Mouse (Mus musculus) stomach, postnatal 0 days (tissue): ENCODE data around the gene Elf1. TPM values are rescaled to one million over a fixed set of nuclear protein-coding genes. Genes with fewer than 3 reads are reported as not detected.
"Not testable (repeated sequence)": the region's sequence is repeated elsewhere in the genome, so short reads cannot be mapped to it uniquely, and the experiment has no call there.

Experiments
- ATAC-seq: fragments of 200-750 bp; cut with Nextera tagmentation; 2 replicates; pipeline ENCODE4 v1.8.0; 2017; ENCODE audit not compliant: low FRiP score, low TSS enrichment
- DNase-seq: peaks from one replicate; pipeline ENCODE4 v3.0.0-alpha.2; 2016; ENCODE audit warnings: low spot score
- H3K27ac ChIP-seq: fragments of 300-500 bp; sonication (generic); replicated peaks from 2 replicates; pipeline ENCODE4 v1.5.1; 2014; ENCODE audit warnings: mild to moderate bottlenecking, control low read depth
- H3K27me3 ChIP-seq: fragments of 300-500 bp; sonication (generic); 2 replicates; pipeline ENCODE4 v1.6.1; 2014; ENCODE audit warnings: low read length; ENCODE audit not compliant: control insufficient read depth, insufficient read depth
- H3K36me3 ChIP-seq: fragments of 300-500 bp; sonication (generic); 2 replicates; pipeline ENCODE4 v1.6.1; 2014; ENCODE audit warnings: low read length, mixed read lengths; ENCODE audit not compliant: control insufficient read depth, insufficient read depth
- H3K4me1 ChIP-seq: fragments of 300-500 bp; sonication (generic); replicated peaks from 2 replicates; pipeline ENCODE4 v1.6.1; 2014; ENCODE audit warnings: antibody characterized with exemption; ENCODE audit not compliant: control insufficient read depth, insufficient read depth
- H3K4me2 ChIP-seq: fragments of 300-500 bp; sonication (generic); replicated peaks from 2 replicates; pipeline ENCODE4 v1.6.1; 2014; ENCODE audit warnings: low read depth, mild to moderate bottlenecking, control low read depth, moderate library complexity
- H3K4me3 ChIP-seq: fragments of 300-500 bp; sonication (generic); 2 replicates; pipeline ENCODE4 v1.5.1; 2014; ENCODE audit warnings: low read depth, low read length, control low read depth
- H3K9ac ChIP-seq: fragments of 300-500 bp; sonication (generic); 2 replicates; pipeline ENCODE4 v1.6.1; 2014; ENCODE audit warnings: mild to moderate bottlenecking, low read length, control low read depth, mixed read lengths
- H3K9me3 ChIP-seq: fragments of 300-500 bp; sonication (generic); 2 replicates; pipeline ENCODE4 v1.6.1; 2016; ENCODE audit warnings: low read length; ENCODE audit not compliant: control insufficient read depth
- CTCF ChIP-seq: IDR thresholded peaks from 2 replicates; pipeline ENCODE4 v1.5.1; 2016; ENCODE audit warnings: antibody characterized with exemption, low read depth, mild to moderate bottlenecking, moderate library complexity
- EP300 ChIP-seq: optimal IDR thresholded peaks from 2 replicates; pipeline ENCODE3; 2016; ENCODE audit warnings: antibody characterized with exemption
- WGBS: fragments of 180-500 bp; shearing (Covaris S2); extraction: QIAGEN DNeasy Blood & Tissue Kit; methylation state at CpG from one replicate; pipeline ENCODE4 v1.1.7; 2014; 5-methylcytosine and 5-hydroxymethylcytosine counted together
- polyA plus RNA-seq: library from polyadenylated mRNA; unstranded; fragments of >200 nt; fragmentation: Nextera tagmentation; extraction: Ambion mirVana; gene quantifications from 2 replicates; pipeline ENCODE4 v1.2.1, GENCODE M21; 2015

Gene Elf1
- polyA plus RNA-seq, 1 experiment from 2014 or later, result 19.3 TPM

- 0 out of 2 replicates have a peak, but pooled peaks cover 2% of the 10 kb centered on the region for H3K4me1 ChIP-seq
Observed at GRCm38 (mm10) chr14:79522387-79522786, 41.4 kb downstream of the Elf1 start.

GRCm38 (mm10) chr14:79526106-79526505, 45.1 kb downstream of the Elf1 start:
- not testable (repeated sequence) for H3K9me3 ChIP-seq, H3K4me3 ChIP-seq, H3K27me3 ChIP-seq, H3K4me2 ChIP-seq, DNase-seq, H3K4me1 ChIP-seq, H3K9ac ChIP-seq, ATAC-seq, H3K36me3 ChIP-seq
- H3K27ac ChIP-seq, result 0 out of 2 replicates have a peak overlapping the region, but pooled peaks have one; percentile 24
- 84% methylated on average over 12 of the region's 12 CpGs for WGBS

More at GRCm38 (mm10) chr14:79522387-79522786, 41.4 kb downstream of the Elf1 start:
- Histone ChIP-seq H3K27ac (no peak overlapping the region), H3K4me3 (no peak overlapping the region), H3K27me3 (no peaks in the 10 kb centered on the region), H3K9ac (no peak overlapping the region), H3K4me2 (no peak overlapping the region), H3K36me3 (no peaks in the 10 kb centered on the region), H3K9me3 (no peaks in the 10 kb centered on the region)
- TF ChIP-seq CTCF, result no peak
- TF ChIP-seq EP300, result no peak
- 75% methylated on average over 9 of the region's 9 CpGs for WGBS
- 0 out of 2 replicates have a peak, but pooled peaks have one; percentile 41 for ATAC-seq
- no peak for DNase-seq

- Histone ChIP-seq H3K4me1 (0 out of 2 replicates have a peak, but pooled peaks cover 2% of the 10 kb centered on the region), H3K9me3 (no peaks in the 10 kb centered on the region), H3K27me3 (no peaks in the 10 kb centered on the region), H3K9ac (no peak overlapping the region), H3K36me3 (no peaks in the 10 kb centered on the region), H3K4me2 (no peak overlapping the region; the same call in 1 of the 2 replicates), H3K27ac (peak overlapping the region; percentile 61), H3K4me3 (no peak overlapping the region)
- 29% methylated on average over 6 of the region's 6 CpGs for WGBS
- peak; percentile 86 for DNase-seq
- ATAC-seq, result peak; percentile 97
- TF ChIP-seq EP300 (peak; percentile 91), CTCF (no peak)
Observed at GRCm38 (mm10) chr14:79527704-79528103, 46.7 kb downstream of the Elf1 start.

GRCm38 (mm10) chr14:79529581-79530554, 48.9 kb downstream of the Elf1 start:
- 77% methylated on average over 10 of the region's 10 CpGs for WGBS
- DNase-seq (no peak), ATAC-seq (no peak)

GRCm38 (mm10) chr14:79530761-79531160, 49.8 kb downstream of the Elf1 start:
- Histone ChIP-seq H3K36me3 (no peaks in the 10 kb centered on the region), H3K27me3 (no peaks in the 10 kb centered on the region), H3K9ac (no peak overlapping the region), H3K27ac (no peak overlapping the region), H3K4me2 (no peak overlapping the region), H3K4me1 (no peaks in the 10 kb centered on the region), H3K9me3 (no peaks in the 10 kb centered on the region), H3K4me3 (no peak overlapping the region)
- 80% methylated on average over 6 of the region's 6 CpGs for WGBS
- ATAC-seq, result no peak
- TF ChIP-seq EP300, result no peak
- no peak for TF ChIP-seq CTCF
- DNase-seq, result no peak

More at GRCm38 (mm10) chr14:79529581-79530554, 48.9 kb downstream of the Elf1 start:
- no peak overlapping the region for H3K4me2 ChIP-seq
- H3K9ac ChIP-seq, result no peak overlapping the region
- no peak overlapping the region for H3K27ac ChIP-seq
- TF ChIP-seq EP300, result no peak
- no peak for TF ChIP-seq CTCF
- H3K36me3 ChIP-seq, result no peaks in the 10 kb centered on the region
- no peak overlapping the region for H3K4me3 ChIP-seq
- no peaks in the 10 kb centered on the region for H3K27me3 ChIP-seq
- H3K4me1 ChIP-seq, result no peaks in the 10 kb centered on the region
- no peaks in the 10 kb centered on the region for H3K9me3 ChIP-seq
